In the genomic region with DNA sequence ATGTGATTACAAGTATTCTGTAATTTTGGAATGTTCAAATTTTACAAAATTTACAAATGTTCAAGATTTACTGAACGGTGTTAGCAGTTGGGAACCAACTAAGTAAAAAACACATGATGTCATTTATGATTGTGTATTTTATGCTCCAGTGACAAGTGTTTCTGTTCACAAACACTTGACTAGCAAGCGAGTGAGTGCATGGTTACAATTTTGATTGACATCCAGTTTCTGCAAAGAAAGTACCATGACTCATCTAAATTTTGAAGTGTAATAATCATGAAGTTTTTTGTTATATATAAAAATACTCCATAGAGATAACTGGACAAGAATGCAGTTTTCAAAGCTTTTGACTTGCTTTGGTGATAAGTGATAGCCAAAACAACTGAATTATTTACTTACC, we compare ENCODE assay signal across 12 mouse cellular contexts. TPM values are rescaled to one million over a fixed set of nuclear protein-coding genes. Genes with fewer than 3 reads are reported as not detected.
DNase-seq lines count a peak whose midpoint lies in the region; TF ChIP-seq lines count a peak whose summit lies in the region.
"Had no signal": no experiment of that assay in that cellular context is flagged by ENCODE, and none has a peak within 500 bp of the region (broad histone marks: within the 10 kb centered on the region; RNA-seq: fewer than 3 reads in every experiment).

No protein-coding gene starts in this region.

- no peak overlapping the region for H3K27ac ChIP-seq in left cerebral cortex, adult 2 months
- H3K27ac ChIP-seq: embryonic facial prominence, embryonic 13.5 days; limb, embryonic 13.5 days had no signal

- peak overlapping the region; percentile 1; the same call in 1 of the 2 replicates for H3K4me3 ChIP-seq in left cerebral cortex, adult 2 months

- no peak for TF ChIP-seq CTCF in left cerebral cortex, adult 2 months (IDR thresholded peaks at IDR 0.05)

- intact Hi-C loops in left cerebral cortex, adult 2 months (cut with DNase I) = no loop called here
- intact Hi-C loops in left cerebral cortex, postnatal 36 days (cut with DNase I) = loop anchor here (2.0 kb wide), 1 partner anchor 61 kb away; no protein-coding TSS in a partner anchor

- no peak for DNase-seq in left cerebral cortex, adult 2 months (ENCODE audit: extremely low spot score in 1 of 2, low spot score in 2 of 2)
- DNase-seq in left cerebral cortex, postnatal 36 days (ENCODE audit: low spot score in 2 of 2) = no peak
- DNase-seq in retina, embryonic 14.5 days (ENCODE audit: low spot score) = peak; percentile 5
- no peak for DNase-seq in retina, postnatal 1 day
- peak; percentile 23 for DNase-seq in induced T-regulatory cell, adult 2 months (ENCODE audit: low read depth)
- DNase-seq in thymus, postnatal 10 days (ENCODE audit: low spot score in 2 of 2) = no peak
- no peak for DNase-seq in urinary bladder, adult 18-20 months (ENCODE audit: low spot score in 2 of 2)
- DNase-seq: adrenal gland, postnatal 14 days; cerebellum, adult 11-12 months; right cerebral cortex, adult 18-20 months had no signal

RNA-seq across cellular contexts. Expression of a gene that starts 1.3 kb away (rescaled TPM):
- total RNA-seq in left cerebral cortex, adult 2 months (2021) = 10 to 100 TPM; 50.7 to 54.7 TPM
- 10 to 100 TPM; 44.2 to 53.5 TPM for total RNA-seq in left cerebral cortex, postnatal 36 days (2021)

Comparison
In these comparisons a context has a peak if more than half of its experiments do, and no peak if none do; other contexts are left out.
1. DNase-seq: peak in retina, embryonic 14.5 days (single experiment) and induced T-regulatory cell, adult 2 months (single experiment); none in left cerebral cortex, adult 2 months (0 of 2), left cerebral cortex, postnatal 36 days (0 of 2), retina, postnatal 1 day (single experiment), thymus, postnatal 10 days (0 of 2) and urinary bladder, adult 18-20 months (0 of 2).